Mouse (Mus musculus): ENCODE results near the gene H2al1a.

H2al1a gene

DNA sequence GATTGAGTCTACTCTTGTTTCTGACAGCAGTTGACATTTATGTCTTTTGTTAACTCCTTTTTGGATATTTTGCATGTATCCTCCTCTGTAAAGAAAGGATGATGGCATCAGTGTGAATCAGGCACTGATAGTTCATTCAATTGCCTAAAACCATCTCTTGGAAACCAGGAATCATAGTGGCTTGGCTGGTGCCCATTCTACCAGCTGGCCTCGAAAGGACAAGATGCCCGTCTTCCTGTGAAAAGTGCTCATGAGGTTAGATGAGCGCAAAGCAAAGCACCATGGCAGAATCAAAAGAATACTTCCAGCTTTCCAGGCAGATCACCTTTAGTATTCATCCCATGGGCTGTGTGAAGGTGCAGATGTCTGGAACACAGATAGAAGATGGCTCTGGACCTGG is 47.7 kb downstream of the H2al1a start:
- DNase-seq, result no peak

All from kidney, adult 11 months (tissue).